ENCODE assay signal across 7 mouse cellular contexts in the genomic region with DNA sequence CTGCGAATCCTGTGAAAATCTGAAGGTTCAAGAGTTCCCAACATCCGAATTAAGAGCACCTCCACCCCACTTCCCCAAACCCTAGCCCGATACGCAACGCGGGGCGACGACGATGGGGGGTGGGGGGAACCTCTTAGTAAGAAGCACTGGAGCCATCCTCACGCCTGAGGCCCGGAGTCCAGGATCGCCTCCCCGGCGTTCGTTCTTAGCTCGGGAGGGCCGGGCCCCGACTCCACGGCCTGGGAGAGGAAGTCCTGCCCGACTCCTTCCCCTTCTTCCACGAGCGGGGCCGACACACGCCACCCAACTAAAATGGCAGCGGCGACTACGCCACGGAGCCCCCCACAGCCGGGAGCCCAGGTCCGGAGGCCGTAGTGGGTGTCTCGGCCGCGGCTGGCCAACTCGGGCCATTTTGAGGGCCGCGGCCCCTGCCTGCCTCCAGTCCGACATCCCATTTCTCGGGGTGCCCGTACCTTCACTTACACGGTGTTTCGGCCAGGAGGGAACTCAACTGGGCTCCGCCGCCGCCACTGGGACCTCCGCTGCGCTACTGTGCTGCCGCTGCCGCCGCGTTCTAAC. TPM values are rescaled to one million over a fixed set of nuclear protein-coding genes. Genes with fewer than 3 reads are reported as not detected.
DNase-seq lines count a peak whose midpoint lies in the region; ATAC-seq and TF ChIP-seq lines count a peak whose summit lies in the region.

No protein-coding gene starts in this region.

- H3K27ac ChIP-seq in bone marrow macrophage, adult 2 months (ENCODE audit: insufficient read depth, low read depth, low read length): peak overlapping the region; percentile 86

- no peaks in the 10 kb centered on the region for H3K27me3 ChIP-seq in megakaryocyte, embryonic 14.5 days (replicated peaks)

- no peak for TF ChIP-seq CTCF in bone marrow macrophage, adult 2 months (IDR thresholded peaks at IDR 0.05; ENCODE audit: low read depth, low read length)

- peak; percentile 6 to 12 for DNase-seq in urinary bladder, adult 18-20 months (ENCODE audit: low spot score in 2 of 2)
- DNase-seq in urinary bladder, postnatal 10 days (ENCODE audit: low spot score): no peak
- DNase-seq in kidney, postnatal 10 days: peak; percentile 42
- peak; percentile 10 to 18 for DNase-seq in spleen, postnatal 14 days (ENCODE audit: low spot score in 2 of 2)

- ATAC-seq in granulocyte monocyte progenitor cell, adult 5-6 weeks (replicated peaks; ENCODE audit: poor library complexity, severe bottlenecking): peak; percentile 51

- peaks cover 27% of the 10 kb centered on the region for H3K36me3 ChIP-seq in megakaryocyte, embryonic 14.5 days (replicated peaks; ENCODE audit: low read length)

- H3K9me3 ChIP-seq in megakaryocyte, embryonic 14.5 days: peaks cover 13% of the 10 kb centered on the region

- H3K4me1 ChIP-seq in bone marrow macrophage, adult 2 months (ENCODE audit: control insufficient read depth, insufficient read depth, low read length): no peaks in the 10 kb centered on the region
- H3K4me1 ChIP-seq in megakaryocyte, embryonic 14.5 days: no peaks in the 10 kb centered on the region; the same call in 1 of the 2 replicates

- TF ChIP-seq POLR2A in bone marrow macrophage, adult 2 months (IDR thresholded peaks at IDR 0.05; ENCODE audit: borderline replicate concordance, low read depth, low read length): no peak

- H3K4me3 ChIP-seq in bone marrow macrophage, adult 2 months (ENCODE audit: insufficient read depth, low read length): peak overlapping the region; percentile 86
- H3K4me3 ChIP-seq in megakaryocyte, embryonic 14.5 days (replicated peaks): peak overlapping the region; percentile 94

RNA-seq across cellular contexts. Expression of a gene that starts 0.4 kb away (rescaled TPM):
- polyA plus RNA-seq in bone marrow macrophage, adult 2 months (2012; ENCODE audit: insufficient read depth, insufficient read length, missing spikeins): 39.5 and 40.1 TPM in 2 replicates
- 43.0 and 49.3 TPM in 2 replicates for total RNA-seq in granulocyte monocyte progenitor cell, adult 5-6 weeks (2014; fragmentation: Nextera tagmentation)
- 100 and 111 TPM in 2 replicates for total RNA-seq in granulocyte monocyte progenitor cell, adult 5-6 weeks (2017)
- 2.3 TPM in 1 of 2 replicates, not detected in the other for polyA plus RNA-seq in megakaryocyte, embryonic 14.5 days (2012; ENCODE audit: insufficient read depth, low replicate concordance)

Comparison
In these comparisons a context has a peak if more than half of its experiments do, and no peak if none do; other contexts are left out.
1. RNA of a gene that starts 0.4 kb away (polyA plus RNA-seq): 39.5 to 40.1 TPM in bone marrow macrophage, adult 2 months; 2.3 TPM in megakaryocyte, embryonic 14.5 days; every median in the first group is over 10 times any median in the second.